Mouse (Mus musculus): ENCODE data around the gene Gtf2h2.

DNA sequence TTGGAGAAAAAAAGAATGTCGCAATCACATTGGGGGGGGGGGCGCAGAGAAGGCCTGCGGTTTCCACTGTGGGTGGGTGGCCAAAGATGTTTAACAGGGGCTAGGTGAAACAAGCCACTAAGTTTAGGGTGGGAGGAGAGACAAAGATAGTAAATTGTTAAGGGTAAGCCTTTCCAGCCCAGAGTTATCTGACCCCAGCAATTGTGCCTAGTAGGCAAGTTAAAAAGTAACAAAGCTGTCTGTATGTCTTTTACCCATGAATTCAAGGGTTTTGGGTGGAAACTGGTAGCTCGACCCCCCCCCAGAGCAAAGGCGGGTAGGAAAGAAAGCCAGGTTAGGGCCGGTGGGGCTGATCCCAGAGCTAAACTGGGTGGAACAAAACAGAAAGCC is 34.3 kb upstream of the Gtf2h2 start:
- TF ChIP-seq CTCF (conservative IDR thresholded peaks at IDR 0.05; ENCODE audit: insufficient read depth, insufficient read length, low read depth, low read length) (no peak), POLR2A (IDR thresholded peaks at IDR 0.05; ENCODE audit: low read depth, low read length) (no peak)

Measured in kidney, adult 2 months (tissue).